Mouse (Mus musculus) heart, embryonic 16.5 days (tissue): ENCODE measurements around the gene Maneal. TPM values are rescaled to one million over a fixed set of nuclear protein-coding genes. Genes with fewer than 3 reads are reported as not detected.

Experiments used
- ATAC-seq: fragments of 200-750 bp; cut with Nextera tagmentation; replicated peaks from 2 replicates; pipeline ENCODE4 v1.8.0; 2017; ENCODE audit warnings: moderate number of reproducible peaks; ENCODE audit not compliant: insufficient read depth, low FRiP score; ENCODE audit errors: extremely low read depth
- H3K27ac ChIP-seq: fragments of 300-500 bp; sonication (generic); 2 replicates; pipeline ENCODE4 v1.5.1; 2014; ENCODE audit warnings: mild to moderate bottlenecking, low read length, control low read depth, moderate library complexity
- H3K27me3 ChIP-seq: fragments of 300-500 bp; sonication (generic); 2 replicates; pipeline ENCODE4 v1.6.1; 2014; ENCODE audit warnings: low read length, mixed read lengths; ENCODE audit not compliant: control insufficient read depth, insufficient read depth
- H3K36me3 ChIP-seq: fragments of 300-500 bp; sonication (generic); 2 replicates; pipeline ENCODE4 v1.6.1; 2014; ENCODE audit not compliant: control insufficient read depth, insufficient read depth
- H3K4me1 ChIP-seq: fragments of 300-500 bp; sonication (generic); 2 replicates; pipeline ENCODE4 v1.6.1; 2014; ENCODE audit warnings: low read length, mixed read lengths; ENCODE audit not compliant: control insufficient read depth, insufficient read depth
- H3K4me2 ChIP-seq: fragments of 300-500 bp; sonication (generic); 2 replicates; pipeline ENCODE4 v1.6.1; 2014; ENCODE audit warnings: low read depth, mild to moderate bottlenecking, control low read depth, low read length
- H3K4me3 ChIP-seq: fragments of 300-500 bp; sonication (generic); 2 replicates; pipeline ENCODE4 v1.5.1; 2014; ENCODE audit warnings: mild to moderate bottlenecking, control low read depth, low read length
- H3K9ac ChIP-seq: fragments of 300-500 bp; sonication (generic); 2 replicates; pipeline ENCODE4 v1.6.1; 2014; ENCODE audit warnings: low read length, control low read depth
- H3K9me3 ChIP-seq: fragments of 300-500 bp; sonication (generic); replicated peaks from 2 replicates; pipeline ENCODE4 v1.6.1; 2016; ENCODE audit warnings: low read length; ENCODE audit not compliant: control insufficient read depth
- WGBS: fragments of 180-500 bp; shearing (Covaris S2); extraction: QIAGEN DNeasy Blood & Tissue Kit; methylation state at CpG from one replicate; pipeline ENCODE4 v1.1.7; 2014; 5-methylcytosine and 5-hydroxymethylcytosine counted together
- polyA plus RNA-seq: library from polyadenylated mRNA; unstranded; fragments of >200 nt; fragmentation: Nextera tagmentation; extraction: Ambion mirVana; gene quantifications from 2 replicates; pipeline ENCODE4 v1.2.1, GENCODE M21; 2015

The Maneal gene
- polyA plus RNA-seq, 1 experiment from 2014 or later = 0.07 TPM

DNA sequence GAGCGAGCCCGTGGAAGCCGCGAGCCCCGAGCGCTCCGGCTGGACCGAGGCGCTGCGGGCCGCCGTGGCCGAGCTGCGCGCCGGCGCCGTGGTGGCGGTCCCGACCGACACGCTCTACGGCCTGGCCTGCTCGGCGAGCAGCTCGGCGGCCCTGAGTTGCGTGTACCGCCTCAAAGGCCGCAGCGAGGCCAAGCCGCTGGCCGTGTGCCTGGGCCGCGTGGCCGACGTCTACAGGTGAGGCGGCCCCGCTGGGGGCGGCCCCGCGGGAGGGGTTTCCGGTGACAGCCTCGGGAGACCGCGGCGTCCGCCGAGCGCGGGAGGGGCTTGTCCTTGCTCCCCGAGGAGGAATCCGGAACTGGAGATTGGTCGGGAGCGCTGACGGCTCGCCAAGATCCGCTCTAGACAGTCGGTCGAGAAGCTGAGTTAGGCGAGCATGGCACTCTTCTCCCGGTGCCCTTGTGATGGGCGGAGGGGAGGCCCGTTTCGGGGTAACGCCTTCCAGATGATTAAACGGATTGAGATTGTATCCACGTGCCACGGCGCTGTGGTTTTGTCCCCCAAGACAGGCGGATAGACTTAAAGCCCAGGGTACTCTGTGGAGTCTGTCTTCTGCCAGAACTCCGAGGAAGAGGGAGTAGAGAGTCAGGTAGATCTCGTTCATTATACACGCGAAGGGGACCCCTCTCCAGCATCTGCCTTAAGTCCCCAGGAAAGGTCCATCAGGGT is 10.9 kb downstream of the Maneal start, which contains the start of gene 1110065P20Rik:
TSS of gene 1110065P20Rik (minus strand) at position 264 of the 726 bp plus-strand sequence.
- Histone ChIP-seq H3K9me3 (no peaks in the 10 kb centered on the region), H3K36me3 (peaks cover 10% of the 10 kb centered on the region), H3K4me3 (peak within 1 kb of the TSS; percentile 98), H3K9ac (peak within 1 kb of the TSS; percentile 90), H3K27ac (peak within 1 kb of the TSS; percentile 92), H3K4me1 (peaks cover 18% of the 10 kb centered on the region), H3K27me3 (no peaks in the 10 kb centered on the region), H3K4me2 (peak within 1 kb of the TSS; percentile 86)
- under 1% methylated on average over 74 of the region's 75 CpGs for WGBS
- ATAC-seq = peak; percentile 72

GRCm38 (mm10) chr4:124850261-124850913 is 11.6 kb downstream of the Maneal start, which contains the start of gene Yrdc:
Yrdc (plus strand) TSS chr4:124850679.
- Histone ChIP-seq H3K9me3 (no peaks in the 10 kb centered on the region), H3K36me3 (peaks cover 10% of the 10 kb centered on the region), H3K4me3 (peak within 1 kb of the TSS; percentile 98), H3K27me3 (no peaks in the 10 kb centered on the region), H3K4me2 (peak within 1 kb of the TSS; percentile 86), H3K9ac (peak within 1 kb of the TSS; percentile 90), H3K27ac (peak within 1 kb of the TSS; percentile 92), H3K4me1 (peaks cover 18% of the 10 kb centered on the region)
- under 1% methylated on average over 87 of the region's 90 CpGs for WGBS
- ATAC-seq = peak; percentile 90

DNA sequence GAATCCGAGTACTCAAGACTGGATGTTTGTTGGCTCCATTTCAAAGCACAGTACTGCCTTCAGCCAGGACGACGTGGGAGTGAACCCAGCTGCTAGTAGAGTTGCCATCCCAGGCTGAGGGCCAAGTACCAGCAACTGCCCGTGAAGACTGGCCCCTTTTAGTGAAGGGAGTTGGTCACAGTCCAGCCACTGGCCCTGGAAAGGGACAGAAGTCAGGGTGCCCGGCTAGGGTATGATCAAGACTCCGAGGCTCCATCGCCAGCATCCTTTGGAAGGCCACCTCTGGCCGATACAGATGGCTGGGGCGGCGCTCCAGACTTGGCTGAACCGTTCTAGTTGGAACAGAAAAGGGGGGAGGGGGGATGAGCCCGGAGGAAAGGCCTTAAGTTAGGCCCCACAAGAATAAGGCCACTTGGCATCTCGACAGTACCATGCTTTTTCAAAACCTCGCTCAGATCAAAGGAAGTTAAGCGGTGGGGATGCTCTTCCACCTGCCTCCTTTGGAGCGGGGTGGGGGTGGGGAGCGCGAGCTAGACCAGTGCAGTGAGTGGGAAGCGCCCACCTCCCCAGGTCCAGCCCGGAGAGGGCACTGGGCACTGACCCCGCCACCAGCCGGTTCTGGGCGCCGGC is 12.2 kb downstream of the Maneal start:
- WGBS = 3% methylated on average over 24 of the region's 24 CpGs
- H3K4me3 ChIP-seq = peak overlapping the region; percentile 98
- H3K4me1 ChIP-seq = peaks cover 18% of the 10 kb centered on the region
- H3K9ac ChIP-seq = peak overlapping the region; percentile 90
- H3K36me3 ChIP-seq = peaks cover 10% of the 10 kb centered on the region
- peak overlapping the region; percentile 84 for H3K4me2 ChIP-seq
- ATAC-seq = peak; percentile 11; the same call in 1 of the 2 replicates
- H3K9me3 ChIP-seq = no peaks in the 10 kb centered on the region
- H3K27me3 ChIP-seq = no peaks in the 10 kb centered on the region
- H3K27ac ChIP-seq = peak overlapping the region; percentile 92

DNA sequence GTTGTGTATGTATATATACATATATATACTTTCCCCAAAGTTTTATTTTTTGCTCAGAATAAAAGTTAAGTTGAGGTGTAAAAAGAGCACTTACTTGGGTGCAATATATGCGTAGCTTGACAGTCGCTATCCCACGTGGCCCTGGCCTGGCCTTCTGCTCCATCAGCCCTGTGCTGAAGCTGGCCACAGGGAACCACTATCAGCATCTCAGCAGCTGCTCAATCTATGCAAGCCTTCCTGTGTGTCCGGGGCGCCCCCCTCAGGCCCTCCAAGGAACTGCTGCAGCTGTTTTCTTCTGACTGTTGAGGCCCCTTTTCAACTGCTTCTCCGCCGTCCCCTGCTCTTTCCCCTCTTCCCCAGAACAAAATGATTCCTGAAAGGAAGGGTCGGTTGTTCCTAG is 14.4 kb downstream of the Maneal start:
- H3K4me3 ChIP-seq = no peak overlapping the region

GRCm38 (mm10) chr4:124843493-124843892 is 18.5 kb downstream of the Maneal start:
- H3K4me3 ChIP-seq = no peak overlapping the region
- no peaks in the 10 kb centered on the region for H3K9me3 ChIP-seq
- 50% methylated on average over 11 of the region's 11 CpGs for WGBS
- H3K4me1 ChIP-seq = no peaks in the 10 kb centered on the region
- peaks cover 27% of the 10 kb centered on the region for H3K36me3 ChIP-seq
- ATAC-seq = 0 out of 2 replicates have a peak, but pooled peaks have one; percentile 39
- H3K9ac ChIP-seq = no peak overlapping the region
- no peak overlapping the region for H3K27ac ChIP-seq
- H3K4me2 ChIP-seq = no peak overlapping the region
- H3K27me3 ChIP-seq = no peaks in the 10 kb centered on the region

More for the DNA sequence above, 14.4 kb downstream of the Maneal start:
- no peak for ATAC-seq
- Histone ChIP-seq H3K27ac (no peak overlapping the region), H3K9me3 (no peaks in the 10 kb centered on the region), H3K9ac (no peak overlapping the region), H3K27me3 (no peaks in the 10 kb centered on the region), H3K4me1 (peaks cover 16% of the 10 kb centered on the region), H3K36me3 (peaks cover 5% of the 10 kb centered on the region), H3K4me2 (no peak overlapping the region)
- 11% methylated on average over 8 of the region's 8 CpGs for WGBS

- no peak overlapping the region for H3K4me3 ChIP-seq
- H3K36me3 ChIP-seq = peaks cover 37% of the 10 kb centered on the region
- H3K27ac ChIP-seq = no peak overlapping the region
- H3K4me2 ChIP-seq = no peak overlapping the region
- no peaks in the 10 kb centered on the region for H3K4me1 ChIP-seq
- no peaks in the 10 kb centered on the region for H3K9me3 ChIP-seq
- H3K27me3 ChIP-seq = no peaks in the 10 kb centered on the region
- ATAC-seq = no peak
- no peak overlapping the region for H3K9ac ChIP-seq
- WGBS = 97% methylated on average over 1 of the region's 1 CpGs
These were observed 21.0 kb downstream of the Maneal start for GRCm38 (mm10) chr4:124840998-124841397.

DNA sequence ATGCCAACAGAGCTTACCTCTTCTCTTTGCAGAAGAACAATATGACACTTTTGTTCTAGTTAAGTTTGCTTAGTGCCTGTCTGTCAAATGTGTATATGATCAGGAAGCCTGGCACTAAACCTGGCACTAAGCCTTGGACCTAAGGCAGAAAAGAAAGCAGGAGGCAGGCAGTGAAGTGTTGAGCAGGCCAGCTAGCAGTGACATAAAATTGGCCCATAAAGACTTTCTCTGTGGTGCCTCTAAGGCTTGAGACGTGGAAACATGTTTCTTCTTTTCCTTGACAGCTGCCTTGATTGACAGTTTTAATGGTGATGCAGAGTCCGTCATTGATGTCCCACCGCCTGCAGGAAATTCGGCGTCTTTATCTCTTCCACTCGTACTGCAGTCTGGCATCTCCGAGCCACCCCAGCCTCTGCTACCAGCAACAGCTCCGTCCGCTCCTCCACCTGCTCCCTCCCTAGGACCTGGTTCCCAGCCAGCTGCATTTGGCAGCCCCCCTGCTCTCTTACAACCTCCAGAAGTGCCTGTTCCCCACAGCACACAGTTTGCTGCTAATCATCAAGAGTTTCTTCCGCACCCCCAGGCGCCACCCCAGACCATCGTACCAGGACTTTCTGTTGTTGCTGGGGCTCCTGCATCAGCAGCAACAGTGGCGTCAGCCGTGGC is 23.8 kb downstream of the Maneal start:
- Histone ChIP-seq H3K9ac (no peak overlapping the region), H3K4me2 (no peak overlapping the region), H3K9me3 (no peaks in the 10 kb centered on the region), H3K4me1 (no peaks in the 10 kb centered on the region), H3K36me3 (peaks cover 40% of the 10 kb centered on the region), H3K4me3 (no peak overlapping the region), H3K27me3 (no peaks in the 10 kb centered on the region), H3K27ac (no peak overlapping the region)
- 79% methylated on average over 14 of the region's 14 CpGs for WGBS
- ATAC-seq = no peak

DNA sequence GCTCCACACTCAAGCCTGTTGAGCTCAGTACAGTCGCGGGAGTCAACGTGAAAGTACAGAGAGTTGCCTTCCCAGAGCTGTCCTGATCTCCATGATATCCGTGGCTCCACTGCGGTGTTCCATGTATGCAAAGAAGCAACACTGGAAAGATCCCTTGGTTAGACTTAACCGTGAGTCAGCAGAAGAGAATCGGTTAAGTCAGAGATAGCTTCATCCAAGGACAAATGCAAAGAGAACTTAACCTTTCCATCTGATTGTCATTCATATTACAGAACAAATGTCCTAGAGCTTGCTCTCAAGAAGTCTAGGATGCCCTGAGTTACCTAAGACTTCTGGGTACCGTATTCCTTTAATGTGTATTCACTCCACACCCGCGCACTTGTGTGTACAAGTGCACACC is 29.2 kb downstream of the Maneal start:
- Histone ChIP-seq H3K4me3 (no peak overlapping the region), H3K4me1 (no peaks in the 10 kb centered on the region), H3K4me2 (no peak overlapping the region), H3K27me3 (no peaks in the 10 kb centered on the region), H3K36me3 (peaks cover 7% of the 10 kb centered on the region; the same call in 1 of the 2 replicates), H3K27ac (no peak overlapping the region), H3K9ac (no peak overlapping the region), H3K9me3 (no peaks in the 10 kb centered on the region)
- no peak for ATAC-seq
- 93% methylated on average over 10 of the region's 10 CpGs for WGBS
